Comparison of ENCODE assay signal across 8 mouse cellular contexts in the genomic region with DNA sequence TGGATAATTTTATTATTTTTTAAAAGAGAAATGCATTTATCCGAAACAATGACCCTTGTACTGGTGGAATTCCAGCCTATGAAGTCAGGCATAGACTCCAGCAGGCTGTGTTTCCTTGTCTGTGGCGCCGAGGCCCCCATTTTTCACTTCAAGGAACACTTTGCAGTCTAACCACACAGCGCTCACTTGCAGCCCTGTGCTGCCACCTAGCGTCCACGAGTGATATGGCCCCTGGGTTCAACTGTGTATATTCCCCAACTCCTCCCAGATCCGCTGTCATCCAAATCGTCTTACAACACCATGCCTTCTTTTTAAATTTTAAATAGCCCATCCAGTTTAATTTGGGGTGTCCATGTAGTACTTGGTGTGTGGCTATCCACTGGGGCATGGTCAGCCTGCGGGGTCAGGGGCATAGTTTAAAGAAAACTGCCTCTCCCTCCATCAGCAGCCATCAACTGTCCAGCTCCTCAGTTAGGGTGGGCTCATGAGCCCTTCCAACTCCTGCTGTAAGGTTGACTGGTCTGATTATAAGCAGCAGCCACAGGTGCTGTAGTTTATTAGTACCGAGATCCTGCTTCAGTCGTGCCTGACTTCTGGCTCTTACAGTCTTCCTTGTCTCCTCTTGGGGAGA. TPM values are rescaled to one million over a fixed set of nuclear protein-coding genes. Genes with fewer than 3 reads are reported as not detected.
DNase-seq lines count a peak whose midpoint lies in the region; ATAC-seq and TF ChIP-seq lines count a peak whose summit lies in the region.

No protein-coding gene starts in this region.

- H3K27me3 ChIP-seq in MEL (ENCODE audit: control insufficient read depth in 1 of 2, insufficient read depth in 2 of 2, low read length in 2 of 2): no peaks in the 10 kb centered on the region
- H3K27me3 ChIP-seq in cerebellum, adult 2 months (ENCODE audit: control insufficient read depth, insufficient read depth, low read length): no peaks in the 10 kb centered on the region
- no peaks in the 10 kb centered on the region for H3K27me3 ChIP-seq in lung, embryonic 14.5 days (ENCODE audit: insufficient read depth, low read length)
- H3K27me3 ChIP-seq in thymus, adult 2 months (ENCODE audit: control insufficient read depth, insufficient read depth, low read length): no peaks in the 10 kb centered on the region

- peak; percentile 99 for TF ChIP-seq RAD21 in MEL (IDR thresholded peaks at IDR 0.05; ENCODE audit: low read depth, low read length)

- no peaks in the 10 kb centered on the region; the same call in 1 of the 2 replicates for H3K79me2 ChIP-seq in MEL (ENCODE audit: control insufficient read depth, insufficient read depth, low read length, poor library complexity)

- peaks cover 0 to 6% of the 10 kb centered on the region in 2 experiments; a peak in 2 of 4 replicates for H3K36me3 ChIP-seq in MEL (ENCODE audit: control insufficient read depth in 1 of 2, insufficient read depth in 2 of 2, low read length in 2 of 2)
- H3K36me3 ChIP-seq in lung, embryonic 14.5 days (ENCODE audit: insufficient read depth): no peaks in the 10 kb centered on the region
- H3K36me3 ChIP-seq in thymus, adult 2 months (ENCODE audit: control insufficient read depth, insufficient read depth, low read length): no peaks in the 10 kb centered on the region

- 7% methylated on average over 11 of the region's 11 CpGs for WGBS in cerebellum, adult 2 months
- WGBS in lung, embryonic 14.5 days: 8% methylated on average over 11 of the region's 11 CpGs
- WGBS in olfactory bulb, adult 2 months: 11% methylated on average over 11 of the region's 11 CpGs
- 14% methylated on average over 11 of the region's 11 CpGs for WGBS in thymus, adult 2 months

- H3K4me3 ChIP-seq in MEL (ENCODE audit: control insufficient read depth in 1 of 2, insufficient read depth in 1 of 2, low read depth in 2 of 2, low read length in 2 of 2): peak overlapping the region in 1 of 2 experiments; percentile 22; a peak in 2 of 4 replicates
- no peak overlapping the region for H3K4me3 ChIP-seq in cerebellum, adult 2 months (replicated peaks; ENCODE audit: insufficient read depth, low read depth, low read length)
- H3K4me3 ChIP-seq in lung, embryonic 14.5 days (ENCODE audit: low read depth, low read length): no peak overlapping the region
- no peak overlapping the region for H3K4me3 ChIP-seq in olfactory bulb, adult 2 months (ENCODE audit: insufficient read depth, low read depth, low read length)
- no peak overlapping the region for H3K4me3 ChIP-seq in thymus, adult 2 months (ENCODE audit: control insufficient read depth, insufficient read depth, low read length)

- peak overlapping the region; percentile 58; the same call in 1 of the 2 replicates for H3K27ac ChIP-seq in MEL (ENCODE audit: control insufficient read depth, low read depth, low read length)
- no peak overlapping the region for H3K27ac ChIP-seq in cerebellum, adult 2 months (ENCODE audit: insufficient read depth, low read length)
- no peak overlapping the region for H3K27ac ChIP-seq in lung, embryonic 14.5 days (ENCODE audit: low read depth)
- H3K27ac ChIP-seq in olfactory bulb, adult 2 months (ENCODE audit: insufficient read depth, low read depth, low read length): no peak overlapping the region
- H3K27ac ChIP-seq in thymus, adult 2 months (ENCODE audit: control insufficient read depth, insufficient read depth, low read length): no peak overlapping the region

- peak; percentile 96 to 99 (median 99) for TF ChIP-seq CTCF in MEL (IDR thresholded peaks at IDR 0.05 in 2 of 3, conservative IDR thresholded peaks at IDR 0.05 in 1 of 3; ENCODE audit: control insufficient read depth in 1 of 3, insufficient read depth in 1 of 3, low read depth in 2 of 3, low read length in 3 of 3, poor library complexity in 1 of 3, severe bottlenecking in 1 of 3)
- peak; percentile 97 for TF ChIP-seq CTCF in cerebellum, adult 2 months (IDR thresholded peaks at IDR 0.05; ENCODE audit: borderline replicate concordance, insufficient read depth, low read depth, low read length)
- TF ChIP-seq CTCF in lung, embryonic 14.5 days (IDR thresholded peaks at IDR 0.05; ENCODE audit: low read depth): peak; percentile 98
- peak; percentile 87 for TF ChIP-seq CTCF in olfactory bulb, adult 2 months (IDR thresholded peaks at IDR 0.05; ENCODE audit: insufficient read depth, low read depth, low read length)
- peak; percentile 85 for TF ChIP-seq CTCF in thymus, adult 2 months (IDR thresholded peaks at IDR 0.05; ENCODE audit: borderline replicate concordance, control insufficient read depth, extremely low read depth, insufficient read depth, low read length, poor library complexity)

- peaks cover 0 to 21% of the 10 kb centered on the region in 2 experiments; a peak in 3 of 4 replicates for H3K4me1 ChIP-seq in MEL (ENCODE audit: control insufficient read depth in 1 of 2, insufficient read depth in 2 of 2, low read length in 2 of 2)
- no peaks in the 10 kb centered on the region for H3K4me1 ChIP-seq in cerebellum, adult 2 months (ENCODE audit: control insufficient read depth, insufficient read depth, low read length)
- H3K4me1 ChIP-seq in lung, embryonic 14.5 days (ENCODE audit: insufficient read depth): no peaks in the 10 kb centered on the region
- H3K4me1 ChIP-seq in olfactory bulb, adult 2 months (ENCODE audit: control insufficient read depth, insufficient read depth, low read length): no peaks in the 10 kb centered on the region
- H3K4me1 ChIP-seq in thymus, adult 2 months (replicated peaks; ENCODE audit: control insufficient read depth, insufficient read depth, low read length): peaks cover 9% of the 10 kb centered on the region

- no peaks in the 10 kb centered on the region for H3K9me3 ChIP-seq in MEL (replicated peaks; ENCODE audit: insufficient read depth, low read length)
- H3K9me3 ChIP-seq in lung, embryonic 14.5 days (ENCODE audit: low read depth, low read length): no peaks in the 10 kb centered on the region

- peak overlapping the region; percentile 44 for H3K9ac ChIP-seq in MEL (ENCODE audit: control insufficient read depth, low read depth, low read length, poor library complexity, severe bottlenecking)
- no peak overlapping the region for H3K9ac ChIP-seq in lung, embryonic 14.5 days

- no peak overlapping the region for H3K4me2 ChIP-seq in lung, embryonic 14.5 days

- peak; percentile 94 for DNase-seq in MEL (ENCODE audit: low read depth, low spot score)
- DNase-seq in cerebellum, adult 2 months: peak; percentile 74 to 85
- peak; percentile 89 for DNase-seq in forelimb bud, embryonic 11.5 days (ENCODE audit: low read depth, low spot score)
- DNase-seq in layer of hippocampus, adult 8-10 months (ENCODE audit: low spot score in 2 of 2): peak; percentile 72 to 92
- peak; percentile 97 for DNase-seq in lung, embryonic 14.5 days
- peak; percentile 89 for DNase-seq in thymus, adult 2 months

- peak; percentile 73 to 80 for ATAC-seq in hematopoietic stem cell, adult 5-6 weeks (replicated peaks in 1 of 2; ENCODE audit: insufficient read depth in 1 of 2, low FRiP score in 2 of 2, low TSS enrichment in 1 of 2, low read depth in 1 of 2, poor library complexity in 2 of 2, severe bottlenecking in 2 of 2)
- peak; percentile 84 for ATAC-seq in lung, embryonic 14.5 days (ENCODE audit: insufficient read depth)

- TF ChIP-seq EP300 in MEL (IDR thresholded peaks at IDR 0.05; ENCODE audit: low read depth in 1 of 2, low read length in 2 of 2): no peak

- no peak for TF ChIP-seq POLR2A in MEL (IDR thresholded peaks at IDR 0.05; ENCODE audit: control insufficient read depth in 1 of 2, insufficient read depth in 1 of 2, low read depth in 1 of 2, low read length in 2 of 2, poor library complexity in 1 of 2)
- TF ChIP-seq POLR2A in cerebellum, adult 2 months (IDR thresholded peaks at IDR 0.05; ENCODE audit: borderline replicate concordance, insufficient read depth, low read length): no peak
- TF ChIP-seq POLR2A in olfactory bulb, adult 2 months (IDR thresholded peaks at IDR 0.05; ENCODE audit: insufficient read depth, low read depth, low read length): no peak
- no peak for TF ChIP-seq POLR2A in thymus, adult 2 months (IDR thresholded peaks at IDR 0.05; ENCODE audit: control insufficient read depth, extremely low read depth, insufficient read depth, low read length, poor library complexity)

TF ChIP-seq in MEL, 35 proteins besides CTCF, POLR2A, EP300 and RAD21 (continues in another document):
- no peak for TF ChIP-seq ZMIZ1 (IDR thresholded peaks at IDR 0.05; ENCODE audit: low read depth, low read length)
- 0 out of 2 replicates have a peak, but pooled peaks have one; percentile 21 for TF ChIP-seq MYC (IDR thresholded peaks at IDR 0.05; ENCODE audit: low read depth, low read length)
- no peak for TF ChIP-seq E2F4 (IDR thresholded peaks at IDR 0.05; ENCODE audit: borderline replicate concordance, low read depth, low read length)
- peak; percentile 93 for TF ChIP-seq SMC3 (IDR thresholded peaks at IDR 0.05; ENCODE audit: low read depth, low read length)
- peak; percentile 41; the same call in 1 of the 2 replicates for TF ChIP-seq HCFC1 (IDR thresholded peaks at IDR 0.05; ENCODE audit: low read depth, low read length)
- TF ChIP-seq ZC3H11A (IDR thresholded peaks at IDR 0.05; ENCODE audit: low read depth, low read length): peak; percentile 89
- peak; percentile 58; the same call in 1 of the 2 replicates for TF ChIP-seq MXI1 (IDR thresholded peaks at IDR 0.05; ENCODE audit: low read depth, low read length)

RNA-seq across cellular contexts. Expression of a gene that starts 22.7 kb away (rescaled TPM):
- not detected in 2 replicates for total RNA-seq in MEL (2012; rRNA removed)
- polyA plus RNA-seq in MEL (2012; ENCODE audit: insufficient read depth in 1 of 2, insufficient read length in 2 of 2, low read depth in 1 of 2, low replicate concordance in 2 of 2, missing spikeins in 1 of 2): not detected
- 1.0 and 1.6 TPM in 2 replicates for polyA plus RNA-seq in cerebellum, adult 2 months (2012; rRNA removed)
- total RNA-seq in hematopoietic stem cell, adult 5-6 weeks (2017): 3.5 and 5.6 TPM in 2 replicates
- total RNA-seq in layer of hippocampus, adult 8-10 months (2022): 10 to 100 TPM in 2 of 4 experiments, 1 to 10 TPM in 2; 3.9 to 23.5 (median 10.2) TPM
- 5.6 and 6.2 TPM in 2 replicates for polyA plus RNA-seq in lung, embryonic 14.5 days (2014; fragmentation: Nextera tagmentation; extraction: Ambion mirVana)
- not detected in 2 replicates for polyA plus RNA-seq in olfactory bulb, adult 2 months (2012; ENCODE audit: insufficient read depth, insufficient read length, low replicate concordance, missing spikeins)
- polyA plus RNA-seq in thymus, adult 2 months (2012; rRNA removed): 20.5 and 20.8 TPM in 2 replicates

RNA-seq across cellular contexts. Expression of a gene that starts 56.9 kb away (rescaled TPM):
- total RNA-seq in MEL (2012; rRNA removed): 81.8 and 86.7 TPM in 2 replicates
- 10 to 100 TPM in 1 of 2 experiments, not detected in 1; 99.6 TPM for polyA plus RNA-seq in MEL (2012; ENCODE audit: insufficient read depth in 1 of 2, insufficient read length in 2 of 2, low read depth in 1 of 2, low replicate concordance in 2 of 2, missing spikeins in 1 of 2)
- 1.2 and 1.5 TPM in 2 replicates for polyA plus RNA-seq in cerebellum, adult 2 months (2012; rRNA removed)
- 238 and 297 TPM in 2 replicates for total RNA-seq in hematopoietic stem cell, adult 5-6 weeks (2017)
- 10 to 100 TPM in 2 of 4 experiments, 1 to 10 TPM in 2; 3.3 to 17.4 (median 10.0) TPM for total RNA-seq in layer of hippocampus, adult 8-10 months (2022)
- 2.7 TPM in 2 replicates for polyA plus RNA-seq in lung, embryonic 14.5 days (2014; fragmentation: Nextera tagmentation; extraction: Ambion mirVana)
- 215 TPM in 1 of 2 replicates, not detected in the other for polyA plus RNA-seq in olfactory bulb, adult 2 months (2012; ENCODE audit: insufficient read depth, insufficient read length, low replicate concordance, missing spikeins)
- 131 and 137 TPM in 2 replicates for polyA plus RNA-seq in thymus, adult 2 months (2012; rRNA removed)
